Mouse (Mus musculus): ENCODE measurements around the gene Glt28d2. TPM values are rescaled to one million over a fixed set of nuclear protein-coding genes. Genes with fewer than 3 reads are reported as not detected.
A peak's percentile ranks its signal among the peaks of the same experiment; 100 is the strongest.

Gene Glt28d2
- polyA plus RNA-seq, 1 experiment from 2014 or later, result 2.0 TPM

- Histone ChIP-seq H3K9ac (ENCODE audit: low read length) (no peak overlapping the region), H3K27ac (ENCODE audit: low read length) (no peak overlapping the region), H3K36me3 (ENCODE audit: control insufficient read depth, insufficient read depth, low read length) (no peaks in the 10 kb centered on the region), H3K4me3 (ENCODE audit: low read length) (no peak overlapping the region), H3K4me1 (replicated peaks; ENCODE audit: control insufficient read depth, insufficient read depth, low read length) (peaks cover 13% of the 10 kb centered on the region), H3K27me3 (ENCODE audit: control insufficient read depth, insufficient read depth, low read depth, low read length) (no peaks in the 10 kb centered on the region), H3K4me2 (ENCODE audit: low read depth, low read length) (no peak overlapping the region), H3K9me3 (ENCODE audit: control insufficient read depth, low read length) (no peaks in the 10 kb centered on the region)
- ATAC-seq (ENCODE audit: low read depth), result no peak
- 37% methylated on average over 4 of the region's 4 CpGs for WGBS
Observed at GRCm38 (mm10) chr3:85857083-85857482, 30.2 kb downstream of the Glt28d2 start.

- H3K4me1 ChIP-seq (replicated peaks; ENCODE audit: control insufficient read depth, insufficient read depth, low read length), result peaks cover 13% of the 10 kb centered on the region
- H3K4me3 ChIP-seq (ENCODE audit: low read length), result no peak overlapping the region
- H3K27me3 ChIP-seq (ENCODE audit: control insufficient read depth, insufficient read depth, low read depth, low read length), result no peaks in the 10 kb centered on the region
- no peak overlapping the region for H3K4me2 ChIP-seq (ENCODE audit: low read depth, low read length)
- H3K27ac ChIP-seq (ENCODE audit: low read length), result no peak overlapping the region
- WGBS, result 83% methylated on average over 5 of the region's 5 CpGs
- no peak for ATAC-seq (ENCODE audit: low read depth)
- H3K36me3 ChIP-seq (ENCODE audit: control insufficient read depth, insufficient read depth, low read length), result no peaks in the 10 kb centered on the region
- H3K9ac ChIP-seq (ENCODE audit: low read length), result no peak overlapping the region
- H3K9me3 ChIP-seq (ENCODE audit: control insufficient read depth, low read length), result no peaks in the 10 kb centered on the region
Observed at GRCm38 (mm10) chr3:85855947-85856346, 31.4 kb downstream of the Glt28d2 start.

GRCm38 (mm10) chr3:85855043-85855442 lies 32.3 kb downstream of the Glt28d2 start:
- ATAC-seq (ENCODE audit: low read depth), result no peak
- no peak overlapping the region for H3K4me3 ChIP-seq (ENCODE audit: low read length)
- no peaks in the 10 kb centered on the region for H3K36me3 ChIP-seq (ENCODE audit: control insufficient read depth, insufficient read depth, low read length)
- WGBS, result 80% methylated on average over 3 of the region's 3 CpGs
- no peak overlapping the region for H3K9ac ChIP-seq (ENCODE audit: low read length)
- H3K4me2 ChIP-seq (ENCODE audit: low read depth, low read length), result no peak overlapping the region
- H3K4me1 ChIP-seq (replicated peaks; ENCODE audit: control insufficient read depth, insufficient read depth, low read length), result peaks cover 13% of the 10 kb centered on the region
- no peak overlapping the region for H3K27ac ChIP-seq (ENCODE audit: low read length)
- H3K9me3 ChIP-seq (ENCODE audit: control insufficient read depth, low read length), result no peaks in the 10 kb centered on the region
- H3K27me3 ChIP-seq (ENCODE audit: control insufficient read depth, insufficient read depth, low read depth, low read length), result no peaks in the 10 kb centered on the region

- Histone ChIP-seq H3K27ac (ENCODE audit: low read length) (no peak overlapping the region), H3K27me3 (ENCODE audit: control insufficient read depth, insufficient read depth, low read depth, low read length) (no peaks in the 10 kb centered on the region), H3K4me3 (ENCODE audit: low read length) (no peak overlapping the region), H3K9me3 (ENCODE audit: control insufficient read depth, low read length) (no peaks in the 10 kb centered on the region), H3K4me2 (ENCODE audit: low read depth, low read length) (no peak overlapping the region), H3K36me3 (ENCODE audit: control insufficient read depth, insufficient read depth, low read length) (no peaks in the 10 kb centered on the region), H3K4me1 (replicated peaks; ENCODE audit: control insufficient read depth, insufficient read depth, low read length) (peaks cover 13% of the 10 kb centered on the region), H3K9ac (ENCODE audit: low read length) (no peak overlapping the region)
- no peak for ATAC-seq (ENCODE audit: low read depth)
- WGBS, result 87% methylated on average over 6 of the region's 6 CpGs
Observed at GRCm38 (mm10) chr3:85854143-85854542, 33.2 kb downstream of the Glt28d2 start.

- no peak for ATAC-seq (ENCODE audit: low read depth)
- no peak overlapping the region for H3K9ac ChIP-seq (ENCODE audit: low read length)
Observed at GRCm38 (mm10) chr3:85853715-85854114, 33.6 kb downstream of the Glt28d2 start.

GRCm38 (mm10) chr3:85850079-85850478 lies 37.2 kb downstream of the Glt28d2 start:
- Histone ChIP-seq H3K9me3 (ENCODE audit: control insufficient read depth, low read length) (no peaks in the 10 kb centered on the region), H3K4me1 (replicated peaks; ENCODE audit: control insufficient read depth, insufficient read depth, low read length) (no peaks in the 10 kb centered on the region), H3K4me2 (ENCODE audit: low read depth, low read length) (no peak overlapping the region), H3K4me3 (ENCODE audit: low read length) (no peak overlapping the region), H3K27ac (ENCODE audit: low read length) (no peak overlapping the region), H3K27me3 (ENCODE audit: control insufficient read depth, insufficient read depth, low read depth, low read length) (no peaks in the 10 kb centered on the region), H3K9ac (ENCODE audit: low read length) (no peak overlapping the region), H3K36me3 (ENCODE audit: control insufficient read depth, insufficient read depth, low read length) (no peaks in the 10 kb centered on the region)
- ATAC-seq (ENCODE audit: low read depth), result no peak
- WGBS, result 47% methylated on average over 1 of the region's 1 CpGs

More at GRCm38 (mm10) chr3:85853715-85854114, 33.6 kb downstream of the Glt28d2 start:
- no peaks in the 10 kb centered on the region for H3K36me3 ChIP-seq (ENCODE audit: control insufficient read depth, insufficient read depth, low read length)
- H3K4me2 ChIP-seq (ENCODE audit: low read depth, low read length), result no peak overlapping the region
- no peak overlapping the region for H3K27ac ChIP-seq (ENCODE audit: low read length)
- H3K27me3 ChIP-seq (ENCODE audit: control insufficient read depth, insufficient read depth, low read depth, low read length), result no peaks in the 10 kb centered on the region
- no peak overlapping the region for H3K4me3 ChIP-seq (ENCODE audit: low read length)
- peaks cover 10% of the 10 kb centered on the region for H3K4me1 ChIP-seq (replicated peaks; ENCODE audit: control insufficient read depth, insufficient read depth, low read length)
- H3K9me3 ChIP-seq (ENCODE audit: control insufficient read depth, low read length), result no peaks in the 10 kb centered on the region
- 59% methylated on average over 4 of the region's 4 CpGs for WGBS

GRCm38 (mm10) chr3:85846316-85846715 lies 41.0 kb downstream of the Glt28d2 start:
- H3K4me1 ChIP-seq (replicated peaks; ENCODE audit: control insufficient read depth, insufficient read depth, low read length), result peaks cover 12% of the 10 kb centered on the region
- H3K9me3 ChIP-seq (ENCODE audit: control insufficient read depth, low read length), result no peaks in the 10 kb centered on the region
- no peak overlapping the region for H3K27ac ChIP-seq (ENCODE audit: low read length)
- H3K27me3 ChIP-seq (ENCODE audit: control insufficient read depth, insufficient read depth, low read depth, low read length), result no peaks in the 10 kb centered on the region
- WGBS, result 65% methylated on average over 1 of the region's 1 CpGs
- H3K9ac ChIP-seq (ENCODE audit: low read length), result no peak overlapping the region
- ATAC-seq (ENCODE audit: low read depth), result no peak
- H3K4me2 ChIP-seq (ENCODE audit: low read depth, low read length), result no peak overlapping the region
- H3K36me3 ChIP-seq (ENCODE audit: control insufficient read depth, insufficient read depth, low read length), result no peaks in the 10 kb centered on the region
- H3K4me3 ChIP-seq (ENCODE audit: low read length), result no peak overlapping the region

- no peaks in the 10 kb centered on the region for H3K36me3 ChIP-seq (ENCODE audit: control insufficient read depth, insufficient read depth, low read length)
- no peaks in the 10 kb centered on the region for H3K27me3 ChIP-seq (ENCODE audit: control insufficient read depth, insufficient read depth, low read depth, low read length)
- WGBS, result 57% methylated on average over 6 of the region's 6 CpGs
- no peaks in the 10 kb centered on the region for H3K9me3 ChIP-seq (ENCODE audit: control insufficient read depth, low read length)
- H3K4me2 ChIP-seq (ENCODE audit: low read depth, low read length), result no peak overlapping the region
- H3K27ac ChIP-seq (ENCODE audit: low read length), result no peak overlapping the region
- H3K9ac ChIP-seq (ENCODE audit: low read length), result no peak overlapping the region
- H3K4me1 ChIP-seq (replicated peaks; ENCODE audit: control insufficient read depth, insufficient read depth, low read length), result peaks cover 12% of the 10 kb centered on the region
- no peak for ATAC-seq (ENCODE audit: low read depth)
- H3K4me3 ChIP-seq (ENCODE audit: low read length), result no peak overlapping the region
Observed at GRCm38 (mm10) chr3:85845341-85845740, 42.0 kb downstream of the Glt28d2 start.

- H3K27ac ChIP-seq (ENCODE audit: low read length), result peak overlapping the region; percentile 76
- no peak overlapping the region for H3K9ac ChIP-seq (ENCODE audit: low read length)
- no peaks in the 10 kb centered on the region for H3K27me3 ChIP-seq (ENCODE audit: control insufficient read depth, insufficient read depth, low read depth, low read length)
- H3K9me3 ChIP-seq (ENCODE audit: control insufficient read depth, low read length), result no peaks in the 10 kb centered on the region
- ATAC-seq (ENCODE audit: low read depth), result peak; percentile 51; the same call in 1 of the 2 replicates
- peaks cover 12% of the 10 kb centered on the region for H3K4me1 ChIP-seq (replicated peaks; ENCODE audit: control insufficient read depth, insufficient read depth, low read length)
- H3K4me3 ChIP-seq (ENCODE audit: low read length), result no peak overlapping the region
- no peaks in the 10 kb centered on the region for H3K36me3 ChIP-seq (ENCODE audit: control insufficient read depth, insufficient read depth, low read length)
- H3K4me2 ChIP-seq (ENCODE audit: low read depth, low read length), result no peak overlapping the region
Observed at GRCm38 (mm10) chr3:85842881-85843218, 44.5 kb downstream of the Glt28d2 start.
